Mouse (Mus musculus) central nervous system, embryonic 14 days (tissue): Measurements from ENCODE around the gene Polr3h. TPM values are rescaled to one million over a fixed set of nuclear protein-coding genes. Genes with fewer than 3 reads are reported as not detected.

ENCODE experiments used
- polyA plus RNA-seq: library from polyadenylated mRNA; depleted of rRNA; stranded (reverse); fragments of >200 nt; gene quantifications from 2 replicates; pipeline ENCODE4 v1.2.3, GENCODE M21; 2012; rRNA removed

Polr3h gene
- polyA plus RNA-seq = 29.5 and 34.5 TPM in 2 replicates

DNA sequence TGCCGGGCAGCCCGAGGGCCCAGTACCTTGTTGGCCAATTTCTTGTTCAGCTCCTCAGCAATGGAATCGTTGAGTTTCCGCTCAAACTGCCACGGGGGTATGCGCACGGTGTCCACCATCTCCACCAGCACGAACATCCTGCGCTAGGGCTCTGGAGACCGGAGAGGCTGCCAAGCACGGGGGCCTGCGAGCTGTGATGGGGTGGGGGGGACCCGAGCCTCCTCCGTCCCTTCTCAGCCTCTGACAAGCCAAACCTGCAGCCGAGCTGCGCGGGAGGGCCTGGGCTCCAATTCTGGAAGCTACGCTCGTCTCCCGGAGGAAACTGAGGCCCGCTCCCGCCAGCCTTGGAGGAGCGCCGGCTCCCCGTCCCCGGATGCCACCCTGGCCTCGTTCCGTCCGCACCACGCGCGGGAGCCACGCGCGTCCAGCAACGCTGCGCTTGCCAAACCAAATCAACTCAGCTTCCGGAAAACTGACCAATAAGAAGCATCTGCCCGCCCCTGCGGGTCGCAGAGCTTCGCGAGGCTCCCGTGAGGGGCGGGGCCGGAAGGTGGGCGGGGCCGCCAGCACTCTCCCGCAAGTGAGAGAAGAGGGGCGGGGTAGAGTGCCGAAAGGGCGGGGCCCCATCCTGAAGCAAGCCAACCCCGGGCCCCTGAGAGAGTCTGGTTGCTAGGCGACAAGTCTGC, at the start of gene Polr3h:
Polr3h (minus strand) TSS at position 481 of the 686 bp plus-strand sequence.

DNA sequence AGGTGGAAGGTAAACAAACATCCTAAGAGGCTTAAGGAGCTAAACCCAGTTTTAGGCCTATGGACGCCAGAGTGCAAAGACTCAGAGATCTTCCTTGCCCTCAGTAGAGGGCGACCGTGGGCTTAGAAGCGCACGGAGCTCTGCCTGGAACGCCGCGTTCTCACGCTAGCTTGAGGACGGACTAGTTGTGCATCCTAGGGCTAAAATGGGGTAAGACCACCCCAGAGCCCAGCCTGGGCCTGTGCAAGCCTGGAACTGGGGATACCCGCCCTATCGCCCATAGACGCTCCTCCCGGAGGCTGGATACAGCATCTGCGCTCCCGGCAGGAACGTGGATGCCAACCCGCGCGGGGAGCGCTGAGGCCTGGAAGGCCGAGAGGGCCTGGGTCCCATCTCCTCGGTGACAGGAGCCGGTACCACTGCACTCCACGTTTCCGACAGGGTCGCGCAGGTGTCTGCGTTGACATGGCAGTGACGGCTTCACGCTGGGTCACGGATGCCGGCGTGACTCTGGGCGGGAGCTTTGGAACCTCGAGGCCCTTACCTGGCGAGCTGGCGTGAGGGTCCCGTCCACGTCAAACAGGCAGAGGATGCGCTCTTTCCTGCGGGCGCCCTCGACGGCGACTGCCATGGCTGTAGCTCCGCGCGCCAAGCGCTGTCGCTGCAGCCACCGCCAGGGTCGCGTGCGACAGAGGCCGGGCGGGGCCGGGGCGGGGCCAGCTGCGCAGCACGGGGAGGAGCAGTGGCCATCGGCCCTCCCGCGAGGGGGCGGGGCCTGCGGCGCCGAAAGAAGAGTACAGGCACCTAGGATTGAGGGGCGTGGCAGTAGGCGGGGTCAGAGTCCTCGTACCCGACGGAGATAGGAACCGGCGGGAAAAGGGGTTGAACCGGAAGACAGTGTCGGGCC, 34.4 kb upstream of the Polr3h start, which contains the start of gene Pmm1:
Pmm1 (minus strand) TSS at position 760 of the 907 bp plus-strand sequence.

DNA sequence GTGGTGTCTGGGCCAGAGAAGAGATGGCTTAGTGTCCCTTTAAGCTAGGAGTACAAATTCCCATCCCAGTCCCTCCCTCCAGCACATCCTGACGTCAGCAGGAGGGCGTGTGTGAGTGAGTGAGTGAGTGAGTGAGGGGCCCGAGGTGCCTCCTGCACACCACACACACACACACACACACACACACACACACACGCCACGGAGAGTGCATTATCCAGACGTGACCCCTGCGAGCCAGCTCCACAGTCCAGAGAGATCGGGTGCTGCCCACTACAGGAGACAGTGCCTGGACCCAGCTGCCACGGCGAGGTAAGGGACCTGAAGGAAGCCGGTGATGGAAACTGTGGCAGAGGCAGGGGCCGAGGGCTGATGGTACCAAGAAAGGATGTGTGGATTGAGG, 10.6 kb upstream of the Polr3h start, which contains the start of gene Csdc2:
Csdc2 (plus strand) TSS at position 81 of the 400 bp plus-strand sequence.

DNA sequence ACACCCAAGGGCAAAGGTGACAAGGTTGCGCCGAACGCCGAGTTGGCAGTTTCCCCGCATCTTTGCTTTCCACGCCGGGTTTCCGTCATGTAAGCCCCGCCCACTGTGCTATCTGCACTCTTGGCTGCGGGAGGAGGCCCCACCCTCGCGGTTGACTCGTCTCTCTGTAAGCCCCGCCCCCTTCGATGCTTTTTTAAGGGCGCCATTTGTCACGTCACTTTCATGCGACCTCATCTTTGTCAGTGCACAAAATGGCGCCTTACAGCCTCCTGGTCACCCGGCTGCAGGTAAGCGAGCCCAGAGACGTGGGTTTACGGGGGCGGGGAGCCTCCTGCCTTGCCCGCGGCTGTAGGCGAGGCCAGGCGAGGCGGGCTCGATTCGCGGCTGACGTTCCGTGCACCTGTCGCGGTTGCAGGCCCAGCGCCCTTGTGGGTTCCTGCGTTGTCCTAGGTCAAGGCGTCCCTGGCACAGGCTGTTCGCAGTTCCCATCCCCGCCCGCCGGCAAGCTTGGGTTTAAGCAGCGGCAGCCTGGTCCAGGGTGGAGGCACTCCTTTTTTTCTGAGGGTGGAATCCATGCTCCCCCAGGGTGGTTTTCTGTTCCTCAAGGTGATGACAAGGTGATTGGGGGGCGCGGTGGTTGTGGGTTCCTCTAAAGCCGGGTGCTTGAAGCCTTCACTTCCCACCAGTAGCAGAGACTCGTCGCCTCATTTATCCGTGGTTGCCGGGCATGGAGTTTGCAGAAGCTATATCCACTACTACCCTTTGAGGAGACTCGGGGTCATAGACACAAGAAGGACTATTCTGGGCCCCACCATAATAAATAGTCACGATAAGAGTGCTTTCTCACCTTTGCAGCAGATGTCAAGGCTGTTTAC, 53.5 kb downstream of the Polr3h start, which contains the start of gene Aco2:
Aco2 (plus strand) TSS at position 48 of the 875 bp plus-strand sequence.

DNA sequence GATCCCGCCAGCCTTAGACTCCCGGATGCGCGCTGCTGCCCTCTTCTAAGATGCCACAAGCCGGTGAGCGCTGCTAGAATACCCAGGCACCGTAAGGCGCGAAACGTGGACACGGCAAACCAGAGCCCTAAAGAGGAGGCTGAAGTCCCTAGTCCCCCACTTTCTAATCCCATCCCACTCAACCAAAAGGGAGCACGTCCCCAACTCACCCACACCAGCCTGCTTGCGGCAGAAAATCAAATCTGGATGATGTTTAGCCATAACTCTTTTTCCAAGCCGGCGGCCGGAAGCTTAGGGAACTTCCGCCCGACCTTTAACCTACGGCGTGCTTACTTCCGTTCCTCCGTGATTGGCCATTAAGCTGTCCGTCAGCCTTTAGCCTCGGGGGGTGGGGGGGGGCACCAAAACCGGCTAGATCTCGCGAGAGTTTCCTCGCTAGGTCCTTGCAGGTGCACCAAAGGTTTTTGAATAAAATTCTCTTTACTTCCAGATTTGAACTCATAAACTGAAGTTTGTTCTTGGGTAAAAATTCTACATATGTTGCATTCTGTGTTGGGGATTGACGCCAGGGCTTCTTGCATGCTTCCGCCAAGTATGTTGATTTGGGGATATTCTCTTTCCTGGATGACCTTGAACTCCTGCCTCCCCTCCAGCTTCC, 54.3 kb downstream of the Polr3h start, which contains the start of gene Phf5a:
Phf5a (minus strand) TSS at position 308 of the 658 bp plus-strand sequence.

DNA sequence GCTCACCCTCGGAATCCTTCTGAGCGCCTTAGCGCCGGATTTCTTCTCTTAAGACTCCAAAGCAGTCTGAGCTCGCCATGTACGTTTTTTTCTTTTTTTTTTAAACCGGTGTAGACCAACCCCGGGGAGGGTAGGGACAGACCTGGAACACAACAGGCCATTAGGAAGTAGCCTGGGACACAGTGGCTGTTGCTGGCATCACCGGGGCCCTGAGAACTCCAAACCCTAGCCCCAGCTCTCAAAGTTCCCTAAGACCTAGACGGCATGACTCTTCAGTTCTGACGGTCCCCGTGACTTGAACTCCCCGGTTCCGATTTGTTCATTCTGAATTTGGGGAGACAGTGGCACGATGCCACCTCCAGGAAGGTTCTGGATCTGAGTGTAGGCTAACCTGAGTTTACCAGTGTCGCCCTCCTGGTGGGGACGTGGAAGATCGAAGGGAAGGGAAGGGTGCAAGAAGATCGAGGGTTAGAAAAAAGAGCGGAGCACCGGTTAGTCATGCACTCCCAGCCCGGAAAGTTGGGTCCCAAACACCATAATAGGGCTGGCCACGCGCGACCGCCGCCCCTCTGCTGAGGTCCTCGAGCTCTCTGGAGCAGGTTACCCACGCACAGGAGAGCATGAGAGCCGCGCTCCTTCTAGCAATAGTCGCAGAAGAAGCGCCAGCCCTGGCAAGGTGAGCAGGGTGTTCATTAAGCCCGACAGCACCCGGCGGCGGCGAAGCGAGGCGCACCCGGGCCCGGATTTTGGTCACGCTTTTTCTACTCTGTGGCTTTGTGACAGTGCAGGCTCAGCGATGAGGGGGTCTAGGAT, 67.3 kb downstream of the Polr3h start, which contains the start of gene Tob2:
Tob2 (minus strand) TSS at position 280 of the 813 bp plus-strand sequence.

Other genes starting within 250 kb of the Polr3h start
- 10.6 and 21.3 TPM in 2 replicates for gene Chadl, start 229.0 kb downstream of the Polr3h start, polyA plus RNA-seq
- 82.5 and 86.3 TPM in 2 replicates for gene Zc3h7b, start 181.2 kb downstream of the Polr3h start, polyA plus RNA-seq
- 99.4 and 102 TPM in 2 replicates for gene Rangap1, start 180.7 kb downstream of the Polr3h start, polyA plus RNA-seq
- 41.3 and 42.5 TPM in 2 replicates for gene Tef, start 123.8 kb downstream of the Polr3h start, polyA plus RNA-seq
- gene Tob2, start 67.4 kb downstream of the Polr3h start, polyA plus RNA-seq = 17.4 and 19.0 TPM in 2 replicates
- 99.7 and 103 TPM in 2 replicates for gene Phf5a, start 54.3 kb downstream of the Polr3h start, polyA plus RNA-seq
- 218 and 231 TPM in 2 replicates for gene Aco2, start 53.9 kb downstream of the Polr3h start, polyA plus RNA-seq
- gene Csdc2, start 10.5 kb upstream of the Polr3h start, polyA plus RNA-seq = 75.6 and 84.5 TPM in 2 replicates
- 73.8 and 74.0 TPM in 2 replicates for gene Pmm1, start 34.7 kb upstream of the Polr3h start, polyA plus RNA-seq
- gene 1700029P11Rik, start 54.3 kb upstream of the Polr3h start, polyA plus RNA-seq = not detected in 2 replicates
- 36.0 and 37.2 TPM in 2 replicates for gene Xrcc6, start 61.6 kb upstream of the Polr3h start, polyA plus RNA-seq
- gene Desi1, start 107.6 kb upstream of the Polr3h start, polyA plus RNA-seq = 39.9 and 41.8 TPM in 2 replicates
- 130 and 143 TPM in 2 replicates for gene Snu13, start 121.4 kb upstream of the Polr3h start, polyA plus RNA-seq
- not detected in 2 replicates for gene 4930407I10Rik, start 132.9 kb upstream of the Polr3h start, polyA plus RNA-seq
- gene Mei1, start 143.8 kb upstream of the Polr3h start, polyA plus RNA-seq = 0.07 and 0.08 TPM in 2 replicates
- 21.0 and 22.7 TPM in 2 replicates for gene Ccdc134, start 201.7 kb upstream of the Polr3h start, polyA plus RNA-seq
- 145 and 151 TPM in 2 replicates for gene Srebf2, start 220.9 kb upstream of the Polr3h start, polyA plus RNA-seq